Mouse (Mus musculus): ENCODE data around the gene Pfn1. TPM values are rescaled to one million over a fixed set of nuclear protein-coding genes. Genes with fewer than 3 reads are reported as not detected.
A peak's percentile ranks its signal among the peaks of the same experiment; 100 is the strongest.

Pfn1 gene
- total and polyA plus RNA-seq, 2 experiments from 2014 or later, result 486 to 600 TPM

- Histone ChIP-seq H3K9me3 (ENCODE audit: low read length) (no peaks in the 10 kb centered on the region), H3K36me3 (ENCODE audit: insufficient read depth, low read length) (peaks cover 27% of the 10 kb centered on the region), H3K27me3 (ENCODE audit: insufficient read depth, low read length) (no peaks in the 10 kb centered on the region), H3K9ac (replicated peaks; ENCODE audit: low read length, poor library complexity, severe bottlenecking) (no peak overlapping the region), H3K4me3 (ENCODE audit: low read depth, low read length) (no peak overlapping the region), H3K4me2 (ENCODE audit: low read depth, low read length, poor library complexity, severe bottlenecking) (no peak overlapping the region), H3K27ac (ENCODE audit: low read depth, low read length) (no peak overlapping the region), H3K4me1 (ENCODE audit: insufficient read depth, low read length) (peaks cover 13% of the 10 kb centered on the region)
- DNase-seq (ENCODE audit: low spot score), result no peak
- no peak for TF ChIP-seq CTCF (IDR thresholded peaks at IDR 0.05)
- 80% methylated on average over 12 of the region's 12 CpGs for WGBS
- ATAC-seq (ENCODE audit: low FRiP score), result no peak
Observed at GRCm38 (mm10) chr11:70650322-70651175, 3.9 kb downstream of the Pfn1 start.

- H3K36me3 ChIP-seq (ENCODE audit: insufficient read depth, low read length), result peaks cover 38% of the 10 kb centered on the region
- H3K4me3 ChIP-seq (ENCODE audit: low read depth, low read length), result no peak overlapping the region
- 87% methylated on average over 8 of the region's 8 CpGs for WGBS
- no peak overlapping the region for H3K4me2 ChIP-seq (ENCODE audit: low read depth, low read length, poor library complexity, severe bottlenecking)
- DNase-seq (ENCODE audit: low spot score) (no peak), ATAC-seq (ENCODE audit: low FRiP score) (no peak)
- no peak for TF ChIP-seq CTCF (IDR thresholded peaks at IDR 0.05)
- H3K9me3 ChIP-seq (ENCODE audit: low read length), result no peaks in the 10 kb centered on the region
- peaks cover 13% of the 10 kb centered on the region for H3K4me1 ChIP-seq (ENCODE audit: insufficient read depth, low read length)
- H3K9ac ChIP-seq (replicated peaks; ENCODE audit: low read length, poor library complexity, severe bottlenecking), result no peak overlapping the region
- H3K27ac ChIP-seq (ENCODE audit: low read depth, low read length), result no peak overlapping the region
- no peaks in the 10 kb centered on the region for H3K27me3 ChIP-seq (ENCODE audit: insufficient read depth, low read length)
Observed at GRCm38 (mm10) chr11:70649185-70649734, 5.2 kb downstream of the Pfn1 start.

DNA sequence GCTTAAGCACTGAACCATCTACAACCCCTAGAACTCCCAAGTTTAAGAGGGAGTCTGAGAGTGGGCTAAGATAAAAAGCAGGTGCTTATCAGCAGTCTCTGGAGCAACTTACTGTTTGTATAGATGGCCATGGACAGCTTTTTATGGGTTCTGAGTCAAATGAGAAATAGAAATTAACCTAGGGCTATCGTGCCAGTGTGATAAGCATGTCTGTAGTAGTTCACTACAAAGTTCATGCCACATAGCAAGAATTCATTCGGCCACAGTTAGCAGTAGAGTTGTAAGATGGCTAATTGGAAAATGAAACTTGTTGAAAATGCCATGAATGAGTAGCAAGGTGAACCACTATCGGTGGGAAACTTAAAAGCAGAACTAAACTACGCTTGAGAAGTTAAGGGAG is 5.9 kb downstream of the Pfn1 start:
- H3K4me3 ChIP-seq (ENCODE audit: low read depth, low read length), result no peak overlapping the region
- H3K4me2 ChIP-seq (ENCODE audit: low read depth, low read length, poor library complexity, severe bottlenecking), result peak overlapping the region; percentile 100; the same call in 1 of the 2 replicates
- ATAC-seq (ENCODE audit: low FRiP score) (no peak), DNase-seq (ENCODE audit: low spot score) (no peak)
- no peak overlapping the region; the same call in 1 of the 2 replicates for H3K9ac ChIP-seq (replicated peaks; ENCODE audit: low read length, poor library complexity, severe bottlenecking)
- H3K36me3 ChIP-seq (ENCODE audit: insufficient read depth, low read length), result peaks cover 39% of the 10 kb centered on the region
- H3K4me1 ChIP-seq (ENCODE audit: insufficient read depth, low read length), result peaks cover 13% of the 10 kb centered on the region
- H3K27ac ChIP-seq (ENCODE audit: low read depth, low read length), result no peak overlapping the region
- WGBS, result 90% methylated on average over 4 of the region's 4 CpGs
- no peaks in the 10 kb centered on the region for H3K9me3 ChIP-seq (ENCODE audit: low read length)
- TF ChIP-seq CTCF (IDR thresholded peaks at IDR 0.05), result no peak
- H3K27me3 ChIP-seq (ENCODE audit: insufficient read depth, low read length), result no peaks in the 10 kb centered on the region

GRCm38 (mm10) chr11:70647716-70648420 is 6.6 kb downstream of the Pfn1 start:
- Histone ChIP-seq H3K4me2 (ENCODE audit: low read depth, low read length, poor library complexity, severe bottlenecking) (peak overlapping the region; percentile 100), H3K36me3 (ENCODE audit: insufficient read depth, low read length) (peaks cover 39% of the 10 kb centered on the region), H3K27ac (ENCODE audit: low read depth, low read length) (peak overlapping the region; percentile 90), H3K4me3 (ENCODE audit: low read depth, low read length) (peak overlapping the region; percentile 79), H3K9me3 (ENCODE audit: low read length) (no peaks in the 10 kb centered on the region), H3K27me3 (ENCODE audit: insufficient read depth, low read length) (no peaks in the 10 kb centered on the region), H3K4me1 (ENCODE audit: insufficient read depth, low read length) (peaks cover 12% of the 10 kb centered on the region), H3K9ac (replicated peaks; ENCODE audit: low read length, poor library complexity, severe bottlenecking) (peak overlapping the region; percentile 83)
- no peak for ATAC-seq (ENCODE audit: low FRiP score)
- WGBS, result 4% methylated on average over 28 of the region's 28 CpGs
- no peak for TF ChIP-seq CTCF (IDR thresholded peaks at IDR 0.05)
- no peak for DNase-seq (ENCODE audit: low spot score)

DNA sequence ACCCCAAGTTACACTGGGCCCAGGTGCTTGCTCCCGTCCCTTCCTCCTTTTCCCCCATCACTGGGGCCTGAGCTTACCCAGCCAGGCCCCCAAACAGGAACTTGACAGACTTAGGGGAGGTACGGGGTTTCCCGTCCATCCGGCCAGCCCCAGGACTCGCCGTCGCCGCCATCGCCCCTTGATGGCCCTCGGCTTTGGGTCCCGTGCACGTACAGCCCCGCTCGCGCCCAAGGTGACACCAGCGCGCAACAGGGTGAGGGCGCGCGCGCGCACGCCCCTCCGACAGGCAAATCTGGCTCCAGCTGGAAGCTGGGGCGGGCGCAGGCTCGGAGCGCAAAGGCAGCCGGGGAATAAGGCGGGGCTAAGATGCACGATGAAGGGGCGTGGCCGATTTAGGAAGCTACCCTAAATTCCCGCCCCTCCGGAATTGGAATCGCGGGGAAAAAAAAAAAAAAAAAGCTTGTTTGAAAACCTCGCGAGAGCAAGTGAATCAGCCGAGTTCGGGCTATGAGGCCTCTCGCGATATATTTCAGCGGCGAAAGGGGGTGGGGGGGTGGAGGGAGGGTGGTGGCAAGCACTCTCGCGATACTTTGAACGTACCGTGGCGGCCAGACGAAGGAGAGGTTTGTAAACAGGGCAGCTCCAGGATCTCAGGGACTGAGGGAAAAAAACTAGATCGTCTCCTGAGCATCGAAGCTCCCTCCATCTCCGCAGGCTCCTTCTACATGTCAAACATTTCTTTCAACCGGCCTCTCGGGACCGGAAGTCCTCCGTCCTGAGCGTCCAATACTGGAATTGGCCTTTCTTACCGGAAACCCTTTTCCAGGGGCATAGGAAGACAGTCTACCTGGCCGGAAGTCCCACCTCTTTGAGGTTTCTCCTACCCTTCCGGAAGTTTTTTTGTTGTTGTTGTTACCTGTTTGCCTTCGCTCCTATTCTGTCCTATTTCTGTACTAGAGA is 7.5 kb downstream of the Pfn1 start, which contains the start of the genes Rnf167 and Slc25a11:
Rnf167 (plus strand) TSS at position 545 of the 960 bp plus-strand sequence.
Slc25a11 (minus strand) TSS at position 789 of the 960 bp plus-strand sequence.
- H3K36me3 ChIP-seq (ENCODE audit: insufficient read depth, low read length), result peaks cover 39% of the 10 kb centered on the region
- peak; percentile 100 for DNase-seq (ENCODE audit: low spot score)

More for the DNA sequence above, 7.5 kb downstream of the Pfn1 start, which contains the start of the genes Rnf167 and Slc25a11:
- Histone ChIP-seq H3K9me3 (ENCODE audit: low read length) (no peaks in the 10 kb centered on the region), H3K27ac (ENCODE audit: low read depth, low read length) (peak within 1 kb of the TSS; percentile 93), H3K4me3 (ENCODE audit: low read depth, low read length) (peak within 1 kb of the TSS; percentile 79), H3K4me2 (ENCODE audit: low read depth, low read length, poor library complexity, severe bottlenecking) (peak within 1 kb of the TSS; percentile 100), H3K4me1 (ENCODE audit: insufficient read depth, low read length) (peaks cover 10% of the 10 kb centered on the region; the same call in 1 of the 2 replicates), H3K9ac (replicated peaks; ENCODE audit: low read length, poor library complexity, severe bottlenecking) (peak within 1 kb of the TSS; percentile 87), H3K27me3 (ENCODE audit: insufficient read depth, low read length) (no peaks in the 10 kb centered on the region)
- peak; percentile 42 for TF ChIP-seq CTCF (IDR thresholded peaks at IDR 0.05)
- peak; percentile 93 for ATAC-seq (ENCODE audit: low FRiP score)
- under 1% methylated on average over 62 of the region's 63 CpGs for WGBS

All from midbrain, postnatal 0 days (tissue).